Mouse (Mus musculus) stomach, postnatal 0 days (tissue): Measurements from ENCODE around the gene Psma7.

Experiments
- CTCF ChIP-seq: IDR thresholded peaks from 2 replicates; pipeline ENCODE4 v1.5.1; 2016; ENCODE audit warnings: antibody characterized with exemption, low read depth, mild to moderate bottlenecking, moderate library complexity
- EP300 ChIP-seq: optimal IDR thresholded peaks from 2 replicates; pipeline ENCODE3; 2016; ENCODE audit warnings: antibody characterized with exemption

DNA sequence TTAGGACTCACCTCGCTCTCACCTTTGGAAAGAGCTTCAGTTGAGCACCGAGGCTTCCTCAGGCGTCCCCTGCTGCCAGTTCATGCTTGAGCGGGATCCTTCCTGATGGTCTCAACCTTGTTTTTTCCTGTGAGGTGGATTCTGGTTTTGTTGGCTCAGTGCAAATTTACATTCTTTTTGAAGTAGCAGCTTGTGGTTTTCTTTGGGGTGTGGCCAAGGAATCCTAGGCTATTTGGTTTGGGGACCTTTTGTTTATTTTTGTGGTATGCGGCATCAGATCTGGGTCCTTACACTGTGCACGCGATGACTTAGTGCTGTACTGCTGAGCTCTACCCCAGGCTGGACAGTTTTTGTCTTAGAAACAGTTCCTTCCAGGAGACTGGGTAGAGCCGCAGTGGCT lies 38.4 kb upstream of the Psma7 start:
- no peak for TF ChIP-seq CTCF
- no peak for TF ChIP-seq EP300
